Mouse (Mus musculus) olfactory bulb, adult 2 months (tissue): ENCODE results near the gene Rhno1.

ENCODE experiments used
- CTCF ChIP-seq: fragments of 200-500 bp; IDR thresholded peaks from 2 replicates; pipeline ENCODE4 v1.5.1; 2012; ENCODE audit warnings: low read depth, mild to moderate bottlenecking, low read length, moderate library complexity; ENCODE audit not compliant: insufficient read depth
- POLR2A ChIP-seq: fragments of 200-500 bp; IDR thresholded peaks from 2 replicates; pipeline ENCODE4 v1.6.1; 2012; ENCODE audit warnings: mild to moderate bottlenecking, low read depth, low read length, moderate library complexity; ENCODE audit not compliant: insufficient read depth

GRCm38 (mm10) chr6:128397574-128398261 lies 35.0 kb upstream of the Rhno1 start:
- TF ChIP-seq POLR2A = no peak
- TF ChIP-seq CTCF = no peak
